8 mouse cellular contexts compared by ENCODE assay signal in genomic region chr2:79498990-79499755, GRCm38 (mm10). TPM values are rescaled to one million over a fixed set of nuclear protein-coding genes. Genes with fewer than 3 reads are reported as not detected.
DNase-seq lines count a peak whose midpoint lies in the region; ATAC-seq and TF ChIP-seq lines count a peak whose summit lies in the region.

No protein-coding gene starts in this region.

- intact Hi-C loops in left cerebral cortex, postnatal 14 days (cut with DNase I): loop anchor here (1.0 kb wide), 2 partner anchors 129 to 540 kb away; no protein-coding TSS in a partner anchor

- no peaks in the 10 kb centered on the region for H3K36me3 ChIP-seq in intestine, postnatal 0 days (ENCODE audit: control insufficient read depth, insufficient read depth)
- no peaks in the 10 kb centered on the region for H3K36me3 ChIP-seq in midbrain, embryonic 13.5 days
- no peaks in the 10 kb centered on the region for H3K36me3 ChIP-seq in spleen, adult 2 months (ENCODE audit: control insufficient read depth, insufficient read depth, low read length)

- 26% methylated on average over 10 of the region's 10 CpGs for WGBS in intestine, postnatal 0 days
- WGBS in midbrain, embryonic 13.5 days: 22% methylated on average over 10 of the region's 10 CpGs
- 17% methylated on average over 10 of the region's 10 CpGs for WGBS in spleen, adult 2 months

- peak; percentile 27 for DNase-seq in ovary, postnatal 10 days (ENCODE audit: low spot score)
- no peak for DNase-seq in ovary, adult 18-20 months (ENCODE audit: low spot score)
- peak; percentile 91 to 93 for DNase-seq in cerebellum, postnatal 14 days
- peak; percentile 38 for DNase-seq in gastrocnemius, adult 18-20 months (ENCODE audit: low spot score)
- DNase-seq in left cerebral cortex, postnatal 14 days (ENCODE audit: low spot score in 2 of 2): peak; percentile 83 to 87
- peak; percentile 14 to 30 for DNase-seq in spleen, adult 2 months (ENCODE audit: low read depth in 1 of 2, low spot score in 2 of 2)

- H3K4me2 ChIP-seq in intestine, postnatal 0 days (replicated peaks; ENCODE audit: low read depth): no peak overlapping the region
- no peak overlapping the region for H3K4me2 ChIP-seq in midbrain, embryonic 13.5 days (replicated peaks)

- peak; percentile 86 for TF ChIP-seq CTCF in intestine, postnatal 0 days (IDR thresholded peaks at IDR 0.05; ENCODE audit: low read depth)
- TF ChIP-seq CTCF in spleen, adult 2 months (IDR thresholded peaks at IDR 0.05; ENCODE audit: extremely low read depth, insufficient read depth, insufficient read length, insufficient replicate concordance): peak; percentile 63; the same call in 1 of the 2 replicates

- ATAC-seq in intestine, postnatal 0 days: peak; percentile 47; the same call in 1 of the 2 replicates
- ATAC-seq in midbrain, embryonic 13.5 days: peak; percentile 91

- no peak overlapping the region for H3K9ac ChIP-seq in intestine, postnatal 0 days (ENCODE audit: low read depth, low read length)
- H3K9ac ChIP-seq in midbrain, embryonic 13.5 days (replicated peaks): no peak overlapping the region

- H3K27ac ChIP-seq in intestine, postnatal 0 days (ENCODE audit: low read depth, low read length): no peak overlapping the region
- H3K27ac ChIP-seq in midbrain, embryonic 13.5 days: no peak overlapping the region
- no peak overlapping the region for H3K27ac ChIP-seq in spleen, adult 2 months (ENCODE audit: insufficient read depth, low read length)

- H3K9me3 ChIP-seq in intestine, postnatal 0 days (ENCODE audit: control insufficient read depth): no peaks in the 10 kb centered on the region
- no peaks in the 10 kb centered on the region for H3K9me3 ChIP-seq in midbrain, embryonic 13.5 days

- no peaks in the 10 kb centered on the region for H3K4me1 ChIP-seq in intestine, postnatal 0 days (replicated peaks; ENCODE audit: control insufficient read depth, insufficient read depth, low read length)
- H3K4me1 ChIP-seq in midbrain, embryonic 13.5 days (replicated peaks): no peaks in the 10 kb centered on the region
- H3K4me1 ChIP-seq in spleen, adult 2 months (ENCODE audit: control insufficient read depth, insufficient read depth, insufficient read length): no peaks in the 10 kb centered on the region

- H3K4me3 ChIP-seq in intestine, postnatal 0 days (ENCODE audit: low read depth, low read length): no peak overlapping the region
- no peak overlapping the region for H3K4me3 ChIP-seq in midbrain, embryonic 13.5 days (replicated peaks)
- no peak overlapping the region for H3K4me3 ChIP-seq in spleen, adult 2 months (ENCODE audit: extremely low read depth, insufficient read depth, insufficient read length)

- no peaks in the 10 kb centered on the region for H3K27me3 ChIP-seq in intestine, postnatal 0 days (replicated peaks; ENCODE audit: control insufficient read depth, insufficient read depth, low read length)
- H3K27me3 ChIP-seq in midbrain, embryonic 13.5 days: peaks cover 14% of the 10 kb centered on the region; the same call in 1 of the 2 replicates
- H3K27me3 ChIP-seq in spleen, adult 2 months (ENCODE audit: control insufficient read depth, insufficient read depth, low read length): no peaks in the 10 kb centered on the region

- TF ChIP-seq POLR2A in spleen, adult 2 months (IDR thresholded peaks at IDR 0.05; ENCODE audit: low read depth, low read length): no peak

RNA-seq across cellular contexts. Expression of gene Cerkl, which starts 42.6 kb away (rescaled TPM):
- total RNA-seq in gastrocnemius, adult 18-20 months (2021): under 1 TPM; 0.24 to 0.39 TPM
- polyA plus RNA-seq in intestine, postnatal 0 days (2015; fragmentation: Nextera tagmentation; extraction: Ambion mirVana): 0.34 and 1.2 TPM in 2 replicates
- 1 to 10 TPM; 2.0 to 3.7 TPM for total RNA-seq in left cerebral cortex, postnatal 14 days (2021)
- polyA plus RNA-seq in midbrain, embryonic 13.5 days (2015; fragmentation: Nextera tagmentation; extraction: Ambion mirVana): 1.6 and 2.6 TPM in 2 replicates
- 0.70 and 1.3 TPM in 2 replicates for polyA plus RNA-seq in spleen, adult 2 months (2012; rRNA removed)

RNA-seq across cellular contexts. Expression of gene Neurod1, which starts 42.6 kb away (rescaled TPM):
- total RNA-seq in gastrocnemius, adult 18-20 months (2021): not detected
- 2.1 and 2.4 TPM in 2 replicates for polyA plus RNA-seq in intestine, postnatal 0 days (2015; fragmentation: Nextera tagmentation; extraction: Ambion mirVana)
- 10 to 100 TPM; 22.4 to 23.4 TPM for total RNA-seq in left cerebral cortex, postnatal 14 days (2021)
- 38.5 and 38.8 TPM in 2 replicates for polyA plus RNA-seq in midbrain, embryonic 13.5 days (2015; fragmentation: Nextera tagmentation; extraction: Ambion mirVana)
- polyA plus RNA-seq in spleen, adult 2 months (2012; rRNA removed): not detected in 2 replicates

Comparison
In these comparisons a context has a peak if more than half of its experiments do, and no peak if none do; other contexts are left out.
1. RNA of gene Neurod1, which starts 42.6 kb away (polyA plus RNA-seq): 38.5 to 38.8 TPM in midbrain, embryonic 13.5 days; 2.1 to 2.4 TPM in intestine, postnatal 0 days and not detected in spleen, adult 2 months; every median in the first group is over 10 times any median in the second.